Mouse (Mus musculus): ENCODE data around the gene 1600002K03Rik. TPM values are rescaled to one million over a fixed set of nuclear protein-coding genes. Genes with fewer than 3 reads are reported as not detected.
"Not testable (repeated sequence)": the region's sequence is repeated elsewhere in the genome, so short reads cannot be mapped to it uniquely, and the experiment has no call there.

Gene 1600002K03Rik
- polyA plus RNA-seq, 2 experiments: 12.8 to 15.5 TPM

DNA sequence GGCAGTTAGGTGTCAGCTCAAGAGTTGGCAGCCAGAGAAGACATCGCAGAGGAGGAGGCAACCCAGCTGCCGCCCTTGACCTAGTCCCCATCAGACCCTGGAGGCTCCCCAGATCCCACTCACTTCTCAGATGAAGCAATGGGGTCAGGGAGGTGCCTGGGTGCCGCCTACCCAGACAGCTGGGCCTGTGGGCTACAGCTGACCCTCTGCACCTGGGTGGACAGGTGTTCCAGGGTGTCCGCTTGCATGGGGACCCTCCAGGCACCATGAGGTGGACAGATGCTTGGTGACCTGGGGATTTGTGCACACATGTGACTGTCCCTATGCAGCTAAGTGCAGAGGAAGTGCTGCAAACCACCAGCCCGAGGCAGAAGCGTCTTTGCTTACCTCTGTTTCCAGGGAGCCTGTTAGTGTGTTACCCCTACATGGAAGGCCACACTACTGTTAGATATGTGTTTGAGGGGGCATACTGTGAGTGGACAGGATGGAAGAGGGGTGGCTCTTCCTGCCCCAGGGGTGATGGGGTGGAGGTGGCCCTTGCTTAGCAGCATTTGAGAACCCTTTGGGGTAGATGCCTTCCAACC, 9.9 kb upstream of the 1600002K03Rik start:
- Histone ChIP-seq H3K4me2 (replicated peaks; ENCODE audit: low read depth, low read length, severe bottlenecking) (no peak overlapping the region), H3K27ac (replicated peaks; ENCODE audit: low read depth, low read length) (peak overlapping the region; percentile 87; the same call in 1 of the 2 replicates), H3K27me3 (ENCODE audit: control insufficient read depth, insufficient read depth, low read length) (no peaks in the 10 kb centered on the region), H3K9ac (ENCODE audit: low read depth, low read length, severe bottlenecking) (no peak overlapping the region), H3K36me3 (ENCODE audit: control insufficient read depth, insufficient read depth, low read length) (peaks cover 2% of the 10 kb centered on the region), H3K4me3 (replicated peaks; ENCODE audit: low read length) (no peak overlapping the region), H3K9me3 (ENCODE audit: control insufficient read depth, low read length) (no peaks in the 10 kb centered on the region), H3K4me1 (ENCODE audit: control insufficient read depth, insufficient read depth, low read length) (peaks cover 64% of the 10 kb centered on the region)
- 60% methylated on average over 6 of the region's 6 CpGs for WGBS
- TF ChIP-seq POLR2A (IDR thresholded peaks at IDR 0.05; ENCODE audit: borderline replicate concordance, extremely low read depth, insufficient read depth, insufficient read length): no peak
- ATAC-seq (ENCODE audit: low FRiP score, low read depth) (no peak), DNase-seq (ENCODE audit: low spot score) (no peak)

DNA sequence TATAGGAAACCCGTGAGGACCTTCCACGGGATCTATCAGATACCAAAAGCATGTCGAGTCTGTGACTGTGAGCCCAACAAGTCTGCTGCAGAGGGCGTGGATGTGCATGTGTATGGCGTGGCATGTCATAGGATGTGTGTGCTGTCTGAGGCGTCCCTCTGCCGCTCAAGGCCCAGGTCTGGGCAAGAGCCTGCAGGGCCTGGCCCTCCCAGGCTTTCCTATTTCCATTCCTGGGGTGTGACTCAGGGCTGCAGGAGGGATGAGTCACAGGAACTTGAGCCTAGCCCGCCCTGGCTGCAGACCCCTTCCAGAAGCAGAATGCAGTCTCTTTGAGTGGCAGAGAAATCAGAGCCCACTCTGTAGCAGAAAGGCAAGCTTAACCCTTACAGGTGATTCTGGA, 9.0 kb upstream of the 1600002K03Rik start:
- Histone ChIP-seq H3K9me3 (ENCODE audit: control insufficient read depth, low read length) (no peaks in the 10 kb centered on the region), H3K4me2 (replicated peaks; ENCODE audit: low read depth, low read length, severe bottlenecking) (0 out of 2 replicates have a peak overlapping the region, but pooled peaks have one; percentile 19), H3K4me1 (ENCODE audit: control insufficient read depth, insufficient read depth, low read length) (peaks cover 61% of the 10 kb centered on the region), H3K27me3 (ENCODE audit: control insufficient read depth, insufficient read depth, low read length) (no peaks in the 10 kb centered on the region), H3K27ac (replicated peaks; ENCODE audit: low read depth, low read length) (peak overlapping the region; percentile 55; the same call in 1 of the 2 replicates), H3K9ac (ENCODE audit: low read depth, low read length, severe bottlenecking) (0 out of 2 replicates have a peak overlapping the region, but pooled peaks have one; percentile 41), H3K4me3 (replicated peaks; ENCODE audit: low read length) (no peak overlapping the region), H3K36me3 (ENCODE audit: control insufficient read depth, insufficient read depth, low read length) (no peaks in the 10 kb centered on the region)
- 60% methylated on average over 8 of the region's 8 CpGs for WGBS
- TF ChIP-seq POLR2A (IDR thresholded peaks at IDR 0.05; ENCODE audit: borderline replicate concordance, extremely low read depth, insufficient read depth, insufficient read length): no peak
- DNase-seq (ENCODE audit: low spot score): no peak
- ATAC-seq (ENCODE audit: low FRiP score, low read depth): no peak

DNA sequence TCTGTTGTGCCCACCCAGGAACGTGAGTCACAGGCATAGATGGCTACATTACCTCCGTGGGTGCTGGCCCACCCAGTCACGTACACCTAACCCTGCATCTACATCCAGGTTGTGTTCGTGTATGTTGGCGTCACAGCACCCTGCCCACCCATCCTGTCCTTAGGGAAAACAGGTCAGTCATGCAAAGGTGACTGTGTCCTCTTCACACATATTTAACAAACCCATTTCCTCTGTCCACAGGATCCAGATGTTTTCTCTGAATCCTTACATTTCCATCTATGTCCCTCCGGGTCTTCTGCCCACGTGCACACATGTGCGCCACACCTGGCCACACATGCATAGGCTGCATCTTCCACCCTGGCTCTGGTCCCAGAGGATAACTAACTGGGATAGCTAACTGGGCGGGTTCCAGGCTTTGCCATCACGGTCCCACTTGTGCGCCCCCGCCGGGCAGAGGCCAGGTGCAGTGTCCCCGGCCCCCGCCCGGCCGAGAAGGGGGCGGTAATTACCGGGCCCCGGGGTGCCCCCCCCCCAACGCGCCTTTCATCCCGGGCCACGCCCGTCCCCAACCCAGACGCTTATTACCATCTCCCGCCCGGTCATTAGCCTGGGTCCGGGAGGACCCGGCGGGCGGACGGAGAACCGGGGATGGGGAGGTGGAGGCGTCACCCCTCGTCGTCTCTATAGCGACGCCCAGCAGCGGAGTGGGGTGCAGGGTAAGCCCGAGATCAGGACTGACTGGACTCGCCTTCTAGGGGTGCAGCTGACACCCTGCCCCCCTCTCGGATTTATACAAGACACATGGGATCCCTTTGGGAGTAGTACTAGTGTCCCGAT, 8.4 kb upstream of the 1600002K03Rik start:
- peak overlapping the region; percentile 41 for H3K9ac ChIP-seq (ENCODE audit: low read depth, low read length, severe bottlenecking)
- 9% methylated on average over 32 of the region's 44 CpGs for WGBS
- no peak for DNase-seq (ENCODE audit: low spot score)
- H3K9me3 ChIP-seq (ENCODE audit: control insufficient read depth, low read length): no peaks in the 10 kb centered on the region
- H3K4me1 ChIP-seq (ENCODE audit: control insufficient read depth, insufficient read depth, low read length): peaks cover 61% of the 10 kb centered on the region
- H3K4me3 ChIP-seq (replicated peaks; ENCODE audit: low read length): peak overlapping the region; percentile 41
- H3K27ac ChIP-seq (replicated peaks; ENCODE audit: low read depth, low read length): no peak overlapping the region
- H3K27me3 ChIP-seq (ENCODE audit: control insufficient read depth, insufficient read depth, low read length): no peaks in the 10 kb centered on the region
- H3K36me3 ChIP-seq (ENCODE audit: control insufficient read depth, insufficient read depth, low read length): no peaks in the 10 kb centered on the region
- peak overlapping the region; percentile 94 for H3K4me2 ChIP-seq (replicated peaks; ENCODE audit: low read depth, low read length, severe bottlenecking)
- TF ChIP-seq POLR2A (IDR thresholded peaks at IDR 0.05; ENCODE audit: borderline replicate concordance, extremely low read depth, insufficient read depth, insufficient read length): no peak
- ATAC-seq (ENCODE audit: low FRiP score, low read depth): no peak

DNA sequence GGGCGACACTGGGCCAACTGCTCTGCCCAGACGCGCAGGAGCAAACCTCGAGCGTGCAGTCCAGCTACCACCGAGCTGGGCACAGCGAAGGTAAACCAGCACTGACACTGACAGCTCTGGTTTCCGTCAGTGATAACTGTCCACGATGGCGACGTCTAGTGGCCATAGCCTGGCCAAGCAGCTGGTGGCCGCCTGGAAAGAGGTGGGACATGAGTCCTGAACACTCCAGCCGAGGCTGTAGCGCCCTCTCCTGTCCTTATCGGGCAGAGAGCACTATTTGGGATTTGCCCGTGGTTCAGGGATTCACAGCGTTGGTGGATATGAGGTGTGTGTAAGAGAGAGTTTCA, 7.8 kb upstream of the 1600002K03Rik start:
- under 1% methylated on average over 17 of the region's 17 CpGs for WGBS
- peak overlapping the region; percentile 41 for H3K9ac ChIP-seq (ENCODE audit: low read depth, low read length, severe bottlenecking)
- peaks cover 60% of the 10 kb centered on the region for H3K4me1 ChIP-seq (ENCODE audit: control insufficient read depth, insufficient read depth, low read length)
- peak overlapping the region; percentile 94 for H3K4me2 ChIP-seq (replicated peaks; ENCODE audit: low read depth, low read length, severe bottlenecking)
- H3K36me3 ChIP-seq (ENCODE audit: control insufficient read depth, insufficient read depth, low read length): peaks cover 5% of the 10 kb centered on the region
- ATAC-seq (ENCODE audit: low FRiP score, low read depth): peak; percentile 16
- no peak for TF ChIP-seq POLR2A (IDR thresholded peaks at IDR 0.05; ENCODE audit: borderline replicate concordance, extremely low read depth, insufficient read depth, insufficient read length)
- no peaks in the 10 kb centered on the region for H3K27me3 ChIP-seq (ENCODE audit: control insufficient read depth, insufficient read depth, low read length)
- H3K4me3 ChIP-seq (replicated peaks; ENCODE audit: low read length): peak overlapping the region; percentile 41
- no peaks in the 10 kb centered on the region for H3K9me3 ChIP-seq (ENCODE audit: control insufficient read depth, low read length)
- peak; percentile 94 for DNase-seq (ENCODE audit: low spot score)
- no peak overlapping the region for H3K27ac ChIP-seq (replicated peaks; ENCODE audit: low read depth, low read length)

DNA sequence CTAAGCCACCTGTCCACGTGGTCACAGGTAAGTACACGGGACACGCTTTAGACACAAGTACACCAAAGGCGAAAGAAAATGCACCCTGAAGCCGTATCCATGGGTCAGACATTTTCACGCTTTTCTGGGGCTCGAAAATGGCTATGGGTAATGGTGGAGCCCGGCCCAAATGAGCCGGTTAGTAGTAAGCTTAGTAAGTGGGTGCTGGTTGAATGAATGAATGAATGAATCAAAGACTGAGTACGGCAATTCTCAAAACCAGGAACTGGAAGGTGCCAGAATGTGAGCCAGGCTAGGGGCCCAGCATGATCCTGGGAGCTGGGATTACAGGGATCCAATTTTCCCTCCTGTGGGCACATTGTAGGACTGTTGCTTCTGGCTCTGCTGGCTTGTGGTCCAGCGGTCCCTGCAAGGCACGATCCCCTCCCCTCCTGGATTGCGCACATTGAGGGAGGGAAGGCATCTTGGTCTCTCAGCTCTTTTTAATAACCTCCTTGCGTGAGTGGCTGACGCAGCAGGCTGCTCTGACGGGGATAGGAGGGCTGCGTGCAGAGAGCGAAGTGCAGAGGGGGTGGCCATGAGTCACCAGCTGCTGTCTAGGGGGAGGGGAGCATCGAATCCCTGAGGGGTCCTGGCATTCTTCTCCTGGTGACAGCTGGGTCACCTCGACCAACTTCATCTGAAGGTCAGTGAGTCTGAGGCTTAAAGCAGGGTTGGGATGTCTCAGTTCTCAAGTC, 7.2 kb upstream of the 1600002K03Rik start, which contains the start of gene Cirbp:
Gene Cirbp (plus strand): TSS at position 594 of the 737 bp plus-strand sequence.
- no peak for TF ChIP-seq POLR2A (IDR thresholded peaks at IDR 0.05; ENCODE audit: borderline replicate concordance, extremely low read depth, insufficient read depth, insufficient read length)
- H3K4me1 ChIP-seq (ENCODE audit: control insufficient read depth, insufficient read depth, low read length): peaks cover 55% of the 10 kb centered on the region
- ATAC-seq (ENCODE audit: low FRiP score, low read depth): no peak
- H3K4me2 ChIP-seq (replicated peaks; ENCODE audit: low read depth, low read length, severe bottlenecking): peak within 1 kb of the TSS; percentile 94
- H3K9ac ChIP-seq (ENCODE audit: low read depth, low read length, severe bottlenecking): peak within 1 kb of the TSS; percentile 41
- peak within 1 kb of the TSS; percentile 95 for H3K4me3 ChIP-seq (replicated peaks; ENCODE audit: low read length)
- WGBS: 13% methylated on average over 17 of the region's 20 CpGs
- DNase-seq (ENCODE audit: low spot score): peak; percentile 55
- no peaks in the 10 kb centered on the region for H3K9me3 ChIP-seq (ENCODE audit: control insufficient read depth, low read length)
- H3K27me3 ChIP-seq (ENCODE audit: control insufficient read depth, insufficient read depth, low read length): no peaks in the 10 kb centered on the region
- 0 out of 2 replicates have a peak within 1 kb of the TSS, but pooled peaks have one; percentile 52 for H3K27ac ChIP-seq (replicated peaks; ENCODE audit: low read depth, low read length)
- H3K36me3 ChIP-seq (ENCODE audit: control insufficient read depth, insufficient read depth, low read length): peaks cover 11% of the 10 kb centered on the region

DNA sequence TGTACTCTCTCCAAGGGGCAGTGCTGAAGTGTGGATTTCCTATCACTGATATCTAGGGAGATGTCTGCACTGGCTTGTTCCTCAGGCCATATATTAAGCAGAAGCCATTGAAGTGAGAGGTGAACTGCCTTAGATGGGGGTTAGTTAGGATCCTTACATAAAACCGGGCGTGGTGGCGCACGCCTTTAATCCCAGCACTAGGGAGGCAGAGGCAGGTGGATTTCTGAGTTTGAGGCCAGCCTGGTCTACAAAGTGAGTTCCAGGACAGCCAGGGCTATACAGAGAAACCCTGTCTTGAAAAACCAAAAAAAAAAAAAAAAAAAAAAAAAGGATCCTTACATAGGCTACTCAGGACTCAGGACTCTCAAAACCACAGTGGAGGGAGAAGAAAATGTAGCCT, 6.6 kb upstream of the 1600002K03Rik start:
- H3K4me2 ChIP-seq (replicated peaks; ENCODE audit: low read depth, low read length, severe bottlenecking): 0 out of 2 replicates have a peak overlapping the region, but pooled peaks have one; percentile 94
- H3K9ac ChIP-seq (ENCODE audit: low read depth, low read length, severe bottlenecking); H3K27ac ChIP-seq (replicated peaks; ENCODE audit: low read depth, low read length); ATAC-seq (ENCODE audit: low FRiP score, low read depth); DNase-seq (ENCODE audit: low spot score); H3K4me3 ChIP-seq (replicated peaks; ENCODE audit: low read length); H3K9me3 ChIP-seq (ENCODE audit: control insufficient read depth, low read length); H3K27me3 ChIP-seq (ENCODE audit: control insufficient read depth, insufficient read depth, low read length): not testable (repeated sequence)
- WGBS: 88% methylated on average over 4 of the region's 4 CpGs
- H3K4me1 ChIP-seq (ENCODE audit: control insufficient read depth, insufficient read depth, low read length): peaks cover 49% of the 10 kb centered on the region
- peaks cover 17% of the 10 kb centered on the region for H3K36me3 ChIP-seq (ENCODE audit: control insufficient read depth, insufficient read depth, low read length)
